Mouse (Mus musculus) CH12.LX (cell line): ENCODE results near the gene Als2cl.

Experiments used
- CHD2 ChIP-seq: IDR thresholded peaks from 2 replicates; pipeline ENCODE4 v1.6.1; 2011; ENCODE audit warnings: low read length, improper control_type of control experiment
- CTCF ChIP-seq, 2 experiments: IDR thresholded peaks in 1 of 2; conservative IDR thresholded peaks in 1 of 2; 2 replicates each; pipeline ENCODE4 v1.5.1; 2011 to 2012; ENCODE audit warnings: low read depth in 2 of 2, low read length in 2 of 2, improper control_type of control experiment in 1 of 2, inconsistent platforms in 1 of 2, mild to moderate bottlenecking in 1 of 2, moderate library complexity in 1 of 2
- EP300 ChIP-seq: IDR thresholded peaks from 2 replicates; pipeline ENCODE4 v1.6.1; 2011; ENCODE audit warnings: low read length, improper control_type of control experiment
- HCFC1 ChIP-seq: IDR thresholded peaks from 2 replicates; pipeline ENCODE4 v1.6.1; 2012; ENCODE audit warnings: low read depth, mild to moderate bottlenecking, inconsistent platforms, low read length, improper control_type of control experiment
- POLR2A ChIP-seq: IDR thresholded peaks from 2 replicates; pipeline ENCODE4 v1.6.1; 2011; ENCODE audit warnings: low read depth, mild to moderate bottlenecking, improper control_type of control experiment, low read length

DNA sequence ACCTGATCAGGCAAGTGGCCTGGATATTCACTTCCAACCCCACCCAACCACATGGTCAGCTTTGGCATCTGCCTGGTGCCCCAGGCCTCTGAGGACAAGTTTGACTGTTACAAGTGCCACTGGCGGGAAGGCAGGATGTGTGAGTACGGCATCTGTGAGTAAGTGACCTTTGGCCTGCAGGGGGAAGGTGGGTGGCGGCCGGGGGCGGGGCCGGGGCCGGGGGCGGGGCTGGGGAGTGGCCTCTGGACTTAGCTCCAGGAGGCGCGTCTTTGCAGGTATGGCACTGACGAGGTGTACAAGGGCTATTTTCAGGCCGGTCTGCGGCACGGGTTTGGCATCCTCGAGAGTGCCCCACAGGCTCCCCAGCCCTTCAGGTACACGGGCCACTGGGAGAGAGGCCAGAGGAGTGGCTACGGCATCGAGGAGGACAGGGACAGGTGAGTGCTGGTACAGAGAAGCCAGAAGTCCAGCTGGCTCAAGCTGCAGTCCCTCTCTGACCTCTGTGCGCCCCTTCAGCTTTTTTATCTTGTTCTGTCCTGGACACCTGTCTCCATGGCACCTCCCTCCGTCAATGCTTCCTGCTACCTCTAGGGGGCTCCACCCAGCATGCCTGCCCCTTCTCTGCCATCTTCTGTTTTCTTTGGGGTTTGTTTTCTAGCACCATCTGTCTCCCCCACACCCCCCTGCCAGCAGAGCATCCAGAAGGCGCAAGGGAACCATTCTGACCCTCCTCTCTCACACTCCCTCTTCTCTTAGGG is 10.5 kb downstream of the Als2cl start:
- TF ChIP-seq CTCF (conservative IDR thresholded peaks at IDR 0.05 in 1 of 2, IDR thresholded peaks at IDR 0.05 in 1 of 2; ENCODE audit: low read depth in 2 of 2, low read length in 2 of 2), result peak; percentile 49 to 54; a peak in 3 of 4 replicates
- no peak for TF ChIP-seq POLR2A
- no peak for TF ChIP-seq EP300
- no peak for TF ChIP-seq CHD2
- TF ChIP-seq HCFC1, result no peak
